Mouse (Mus musculus) yolk sac, embryonic 10.5 days (tissue): ENCODE results near the gene Gm11027.
A peak's percentile ranks its signal among the peaks of the same experiment; 100 is the strongest.

Source experiments
- DNase-seq: peaks from one replicate; pipeline ENCODE4 v3.0.0-alpha.2; 2017; ENCODE audit warnings: low spot score

Gm11027 gene

GRCm38 (mm10) chr12:116279181-116279580, 4.0 kb downstream of the Gm11027 start:
- DNase-seq = no peak

- DNase-seq = no peak
Measured at GRCm38 (mm10) chr12:116280149-116280652, 5.0 kb downstream of the Gm11027 start.

DNA sequence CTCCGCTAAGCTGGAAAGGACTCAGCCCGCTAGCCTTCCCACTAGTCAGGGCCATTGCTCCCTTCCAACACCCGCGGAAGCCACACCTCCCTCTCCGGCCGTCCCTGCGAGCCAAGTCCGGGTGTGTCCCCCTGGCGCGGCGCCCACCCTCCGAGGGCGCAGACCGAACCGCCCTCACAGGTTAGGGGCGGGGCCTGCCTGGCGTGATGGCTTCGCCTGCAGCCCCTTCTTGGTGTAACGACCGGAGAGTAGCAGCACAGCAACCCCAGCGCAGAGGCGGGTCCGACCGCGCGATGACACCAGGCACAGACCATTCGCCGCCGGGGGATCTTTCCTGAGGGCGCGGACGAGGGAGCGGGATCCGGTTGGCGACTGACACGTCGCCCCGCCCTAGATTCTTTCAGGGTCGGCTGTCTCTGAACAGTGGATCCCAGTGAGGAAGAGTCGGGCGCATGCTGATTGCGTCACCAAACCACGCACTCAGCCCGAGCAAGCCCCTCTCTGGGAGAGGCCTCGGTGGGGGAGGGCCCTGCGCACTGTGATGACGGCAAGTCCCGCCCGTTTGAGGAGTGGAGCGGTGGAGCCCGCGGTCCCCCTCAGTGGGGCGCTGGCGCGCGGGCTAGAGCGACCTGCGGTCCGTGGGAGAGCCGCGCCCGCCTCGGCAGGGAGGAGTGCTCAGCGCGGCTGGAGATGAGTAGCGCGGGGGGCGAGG, 5.6 kb downstream of the Gm11027 start, which contains the start of gene Esyt2:
Esyt2 (plus strand) TSS at position 544 of the 712 bp plus-strand sequence.
- peak; percentile 100 for DNase-seq

GRCm38 (mm10) chr12:116281427-116282281, 6.5 kb downstream of the Gm11027 start:
- DNase-seq = peak; percentile 71

GRCm38 (mm10) chr12:116282856-116283255, 7.7 kb downstream of the Gm11027 start:
- no peak for DNase-seq

DNA sequence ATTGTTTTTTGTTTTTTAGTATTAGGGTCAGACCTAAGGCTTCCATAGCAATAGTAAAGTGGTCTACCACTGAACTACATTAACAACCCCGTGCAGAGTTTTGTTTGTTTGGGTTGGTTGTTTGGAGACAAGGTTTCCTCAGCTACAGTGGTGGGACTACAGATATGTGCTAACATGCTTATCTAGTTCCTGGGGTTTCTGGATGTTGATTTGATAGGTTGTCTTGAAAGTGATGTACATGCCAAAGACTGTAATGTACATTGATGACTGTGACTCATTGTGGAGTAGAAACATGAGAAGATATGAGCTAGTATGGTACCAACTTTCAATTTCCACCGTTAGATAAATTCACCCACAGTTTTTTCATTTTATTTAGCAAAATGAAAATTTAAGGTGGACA, 8.3 kb downstream of the Gm11027 start:
- DNase-seq = no peak

GRCm38 (mm10) chr12:116293185-116293584, 18.0 kb downstream of the Gm11027 start:
- DNase-seq = no peak

DNA sequence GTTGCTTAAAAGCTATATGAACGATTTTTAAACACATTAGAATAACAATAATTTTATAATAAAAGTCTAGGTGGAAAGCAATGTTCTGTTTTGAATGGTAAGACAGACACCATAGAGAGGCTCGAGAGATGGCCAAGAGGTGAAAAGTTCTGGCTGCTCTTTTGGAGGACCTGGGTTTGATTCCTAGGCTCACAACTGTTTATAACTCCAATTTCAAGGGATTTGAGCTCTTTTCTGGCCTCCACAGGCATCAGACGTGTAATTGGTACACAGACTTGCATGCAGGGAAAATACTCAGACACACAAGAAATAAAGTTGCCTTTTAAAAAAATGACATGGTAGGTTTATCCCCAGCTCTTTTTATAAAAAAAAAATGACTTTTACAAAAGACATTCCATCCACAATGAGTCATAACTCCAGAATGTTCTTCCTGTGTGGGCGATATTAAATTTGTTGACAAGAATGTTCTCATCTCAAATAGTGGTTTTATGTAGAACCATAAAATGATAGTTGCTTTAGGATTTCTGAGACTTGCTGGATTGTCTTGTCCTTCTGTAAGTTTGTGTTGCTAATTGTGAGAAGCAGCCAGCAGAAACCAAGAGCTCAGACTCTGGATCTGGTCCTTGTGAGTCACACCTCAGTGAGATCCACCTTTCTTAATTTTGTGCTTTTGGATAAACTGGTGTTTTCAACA, 18.6 kb downstream of the Gm11027 start:
- DNase-seq = no peak

- DNase-seq = no peak
Measured at GRCm38 (mm10) chr12:116299906-116300305, 24.7 kb downstream of the Gm11027 start.

DNA sequence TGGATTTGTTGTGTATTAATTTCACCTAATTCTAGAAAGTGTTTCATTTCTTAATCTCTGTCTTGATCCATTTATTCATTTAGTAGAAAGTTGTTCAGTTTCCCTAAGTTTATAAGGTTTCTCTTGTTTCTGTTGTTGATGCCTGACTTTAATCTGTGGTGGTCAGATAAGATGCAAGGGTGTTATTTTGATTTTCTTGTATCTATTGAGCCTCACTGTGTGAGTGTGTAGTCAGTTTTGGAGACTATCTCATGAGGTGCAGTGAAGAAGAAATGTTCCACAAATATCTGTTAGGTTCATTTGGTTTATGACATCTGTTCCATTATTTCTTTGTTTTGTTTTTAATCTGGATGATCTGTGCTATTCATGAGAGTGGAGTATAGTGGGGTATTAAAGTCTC, 27.0 kb downstream of the Gm11027 start:
- no peak for DNase-seq

GRCm38 (mm10) chr12:116306042-116306441, 30.9 kb downstream of the Gm11027 start:
- no peak for DNase-seq

- no peak for DNase-seq
Measured at GRCm38 (mm10) chr12:116307870-116308269, 32.7 kb downstream of the Gm11027 start.

DNA sequence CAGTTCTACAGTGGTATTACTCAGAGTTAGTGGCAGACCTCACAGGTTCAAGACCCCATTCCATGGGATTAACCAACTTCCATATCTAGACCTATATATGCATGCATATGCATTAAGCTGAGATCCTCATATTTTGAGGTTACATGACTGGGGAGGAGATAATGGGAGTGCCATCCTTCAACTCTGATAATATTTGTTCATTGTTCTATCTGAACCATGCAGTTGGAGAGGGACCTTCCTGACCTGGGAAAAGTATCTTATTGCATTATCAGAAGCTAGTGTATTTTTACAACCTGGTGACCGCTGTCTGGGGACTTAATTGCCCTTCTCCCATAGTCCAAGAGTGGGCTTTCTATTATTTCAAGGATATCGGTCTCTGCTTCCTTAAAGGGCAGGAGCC, 33.4 kb downstream of the Gm11027 start:
- no peak for DNase-seq

DNA sequence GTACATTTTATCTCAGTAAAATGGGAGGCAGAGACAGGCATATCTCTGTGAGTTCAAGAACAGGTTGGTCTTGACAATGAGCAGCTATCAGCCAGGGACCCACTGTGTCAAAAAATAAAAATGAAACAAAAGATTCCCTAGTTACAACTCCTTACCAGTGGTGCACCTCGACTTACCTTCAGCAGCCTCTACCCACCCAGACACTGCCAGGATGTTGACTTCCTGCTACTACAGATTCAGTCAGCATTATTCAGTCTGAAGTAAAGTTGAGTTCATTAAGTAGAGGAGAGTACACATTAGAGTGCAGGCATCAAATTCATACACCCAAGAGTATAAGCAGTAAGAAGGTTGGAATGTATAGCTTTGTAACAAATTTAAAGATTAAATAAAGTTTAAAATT, 38.6 kb downstream of the Gm11027 start:
- DNase-seq = no peak

DNA sequence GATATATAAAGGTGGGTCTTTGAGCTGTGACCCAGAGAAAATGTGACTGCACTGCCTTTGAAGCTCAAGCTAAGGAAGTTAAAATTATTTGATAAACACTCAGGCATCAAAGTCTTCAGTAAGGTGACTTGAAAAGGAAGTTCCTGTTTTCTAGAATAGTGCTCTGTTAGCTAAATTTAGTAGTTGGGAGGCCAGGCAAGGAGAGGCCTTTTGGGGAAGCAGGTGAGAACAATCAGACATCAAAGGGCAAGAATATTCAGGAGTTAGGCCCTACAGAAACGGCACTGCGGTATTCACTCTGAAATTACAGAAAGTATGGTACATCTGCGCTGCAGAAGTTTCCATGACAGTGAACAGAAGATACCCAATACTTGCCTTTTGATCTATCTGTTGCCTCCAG, 40.3 kb downstream of the Gm11027 start:
- no peak for DNase-seq

GRCm38 (mm10) chr12:116317818-116318217, 42.6 kb downstream of the Gm11027 start:
- no peak for DNase-seq
